Mouse (Mus musculus): ENCODE measurements around the gene Cbarp. TPM values are rescaled to one million over a fixed set of nuclear protein-coding genes. Genes with fewer than 3 reads are reported as not detected.

Cbarp gene
- total RNA-seq (2012; rRNA removed) (2.3 and 2.6 TPM in 2 replicates), total RNA-seq (2014; rRNA removed) (0.09 and 0.19 TPM in 2 replicates), polyA plus RNA-seq (2012; ENCODE audit: insufficient read length, low read depth) (1.7 and 2.4 TPM in 2 replicates)

GRCm38 (mm10) chr10:80140666-80141035 is at the start of gene Cbarp:
Cbarp (minus strand) TSS chr10:80140835.
- in situ Hi-C loops (cut with MboI; ENCODE audit: low pct_ligation_motif_present, low pct_unique_long_range_greater_than_20kb, low sequenced_read_pairs) (loop anchor here (5.0 kb wide), 1 partner anchor 153 kb away; the partner anchor contains the start of gene Cnn2), dilution Hi-C loops (cut with MboI; ENCODE audit: extremely low pct_ligation_motif_present, extremely low pct_unique_long_range_greater_than_20kb, low sequenced_read_pairs) (no loop called here)
- peaks cover 25% of the 10 kb centered on the region for H3K27me3 ChIP-seq (replicated peaks)
- peak within 1 kb of the TSS; percentile 57 for H3K9ac ChIP-seq (ENCODE audit: insufficient read depth, low read depth)
- no peak for DNase-seq (ENCODE audit: extremely low read depth)
- H3K4me2 ChIP-seq (ENCODE audit: insufficient read depth, low read depth, poor library complexity, severe bottlenecking): peak within 1 kb of the TSS; percentile 72
- peaks cover 22 to 23% of the 10 kb centered on the region in 2 experiments for H3K36me3 ChIP-seq (replicated peaks in 1 of 2; ENCODE audit: control insufficient read depth in 1 of 2, insufficient read depth in 1 of 2, low read length in 1 of 2)
- no peak for TF ChIP-seq IRF4 (IDR thresholded peaks at IDR 0.05; ENCODE audit: low read depth, low read length)
- no peak for TF ChIP-seq ZKSCAN1 (IDR thresholded peaks at IDR 0.05; ENCODE audit: borderline replicate concordance, low read depth, low read length)
- no peak for TF ChIP-seq JUND (conservative IDR thresholded peaks at IDR 0.05; ENCODE audit: low read depth, low read length)
- TF ChIP-seq MAFK (IDR thresholded peaks at IDR 0.05; ENCODE audit: insufficient replicate concordance, low read length): no peak
- TF ChIP-seq HCFC1 (IDR thresholded peaks at IDR 0.05; ENCODE audit: low read depth, low read length): no peak
- TF ChIP-seq TBP (conservative IDR thresholded peaks at IDR 0.05; ENCODE audit: low read depth, low read length): no peak
- TF ChIP-seq MAX (IDR thresholded peaks at IDR 0.05; ENCODE audit: low read length): no peak
- no peak for TF ChIP-seq E2F4 (IDR thresholded peaks at IDR 0.05; ENCODE audit: insufficient replicate concordance, low read depth, low read length)
- TF ChIP-seq USF2 (conservative IDR thresholded peaks at IDR 0.05; ENCODE audit: low read depth, low read length): no peak
- peak within 1 kb of the TSS; percentile 28 for H3K27ac ChIP-seq (ENCODE audit: insufficient read depth, low read depth)
- H3K9me3 ChIP-seq (replicated peaks; ENCODE audit: low read length): no peaks in the 10 kb centered on the region
- H3K4me3 ChIP-seq (replicated peaks in 1 of 3; ENCODE audit: low read depth in 2 of 3, low read length in 2 of 3, poor library complexity in 1 of 3): peak within 1 kb of the TSS; percentile 80 to 90 (median 84)
- peaks cover 20 to 55% of the 10 kb centered on the region in 2 experiments for H3K4me1 ChIP-seq (ENCODE audit: control insufficient read depth in 1 of 2, insufficient read depth in 2 of 2)
- H3K79me2 ChIP-seq (replicated peaks; ENCODE audit: control insufficient read depth, extremely low read depth, insufficient read depth, poor library complexity, severe bottlenecking): peaks cover 18% of the 10 kb centered on the region

- Histone ChIP-seq H3K9ac (ENCODE audit: insufficient read depth, low read depth) (no peak overlapping the region), H3K36me3 (replicated peaks in 1 of 2; ENCODE audit: control insufficient read depth in 1 of 2, insufficient read depth in 1 of 2, low read length in 1 of 2) (no peaks in the 10 kb centered on the region), H3K27me3 (replicated peaks) (peaks cover 81% of the 10 kb centered on the region), H3K79me2 (replicated peaks; ENCODE audit: control insufficient read depth, extremely low read depth, insufficient read depth, poor library complexity, severe bottlenecking) (no peaks in the 10 kb centered on the region), H3K9me3 (replicated peaks; ENCODE audit: low read length) (peaks cover 2% of the 10 kb centered on the region), H3K27ac (ENCODE audit: insufficient read depth, low read depth) (no peak overlapping the region), H3K4me3 (replicated peaks in 1 of 3; ENCODE audit: low read depth in 2 of 3, low read length in 2 of 3, poor library complexity in 1 of 3) (no peak overlapping the region), H3K4me1 (ENCODE audit: control insufficient read depth in 1 of 2, insufficient read depth in 2 of 2) (peaks cover 0 to 3% of the 10 kb centered on the region in 2 experiments; a peak in 1 of 4 replicates), H3K4me2 (ENCODE audit: insufficient read depth, low read depth, poor library complexity, severe bottlenecking) (no peak overlapping the region)
- DNase-seq (ENCODE audit: extremely low read depth): no peak
- dilution Hi-C loops (cut with MboI; ENCODE audit: extremely low pct_ligation_motif_present, extremely low pct_unique_long_range_greater_than_20kb, low sequenced_read_pairs): no loop called here
- in situ Hi-C loops (cut with MboI; ENCODE audit: low pct_ligation_motif_present, low pct_unique_long_range_greater_than_20kb, low sequenced_read_pairs): no loop called here
- TF ChIP-seq MYC (IDR thresholded peaks at IDR 0.05; ENCODE audit: low read depth, low read length) (no peak), PAX5 (IDR thresholded peaks at IDR 0.05; ENCODE audit: low read length) (no peak), USF2 (conservative IDR thresholded peaks at IDR 0.05; ENCODE audit: low read depth, low read length) (no peak), GABPA (IDR thresholded peaks at IDR 0.05; ENCODE audit: insufficient replicate concordance, low read depth, low read length) (no peak), ZNF384 (IDR thresholded peaks at IDR 0.05; ENCODE audit: low read depth, low read length) (no peak), NELFE (IDR thresholded peaks at IDR 0.05; ENCODE audit: low read depth, low read length) (no peak), RCOR1 (conservative IDR thresholded peaks at IDR 0.05; ENCODE audit: low read depth, low read length) (no peak), TBP (conservative IDR thresholded peaks at IDR 0.05; ENCODE audit: low read depth, low read length) (no peak), ELF1 (IDR thresholded peaks at IDR 0.05; ENCODE audit: low read depth, low read length) (no peak), BHLHE40 (IDR thresholded peaks at IDR 0.05; ENCODE audit: low read depth, low read length) (no peak), ETS1 (conservative IDR thresholded peaks at IDR 0.05; ENCODE audit: low read depth, low read length) (no peak), MAX (IDR thresholded peaks at IDR 0.05; ENCODE audit: low read length) (no peak), JUND (conservative IDR thresholded peaks at IDR 0.05; ENCODE audit: low read depth, low read length) (no peak)
Measured at GRCm38 (mm10) chr10:80189999-80190398, 49.4 kb upstream of the Cbarp start.
